Mouse (Mus musculus) midbrain, embryonic 12.5 days (tissue): ENCODE results near the gene Lipe. TPM values are rescaled to one million over a fixed set of nuclear protein-coding genes. Genes with fewer than 3 reads are reported as not detected.

Experiments used
- ATAC-seq: fragments of 200-750 bp; cut with Nextera tagmentation; 2 replicates; pipeline ENCODE4 v1.8.0; 2017; ENCODE audit warnings: low read depth, moderate TSS enrichment, moderate library complexity; ENCODE audit not compliant: low FRiP score
- H3K27ac ChIP-seq: fragments of 300-500 bp; sonication (generic); replicated peaks from 2 replicates; pipeline ENCODE4 v1.5.1; 2016; ENCODE audit warnings: mild to moderate bottlenecking
- H3K27me3 ChIP-seq: fragments of 300-500 bp; sonication (generic); 2 replicates; pipeline ENCODE4 v1.6.1; 2016; ENCODE audit warnings: mild to moderate bottlenecking
- H3K36me3 ChIP-seq: fragments of 300-500 bp; sonication (generic); 2 replicates; pipeline ENCODE4 v1.6.1; 2016
- H3K4me1 ChIP-seq: fragments of 300-500 bp; sonication (generic); 2 replicates; pipeline ENCODE4 v1.6.1; 2016
- H3K4me2 ChIP-seq: fragments of 300-500 bp; sonication (generic); replicated peaks from 2 replicates; pipeline ENCODE4 v1.6.1; 2016; ENCODE audit warnings: mild to moderate bottlenecking, moderate library complexity
- H3K4me3 ChIP-seq: fragments of 300-500 bp; sonication (generic); 2 replicates; pipeline ENCODE4 v1.5.1; 2016; ENCODE audit warnings: mild to moderate bottlenecking
- H3K9ac ChIP-seq: fragments of 300-500 bp; sonication (generic); replicated peaks from 2 replicates; pipeline ENCODE4 v1.6.1; 2016; ENCODE audit warnings: mild to moderate bottlenecking, moderate library complexity
- H3K9me3 ChIP-seq: fragments of 300-500 bp; sonication (generic); 2 replicates; pipeline ENCODE4 v1.6.1; 2016; ENCODE audit warnings: mild to moderate bottlenecking
- WGBS: fragments of 180-500 bp; shearing (Covaris S2); methylation state at CpG from one replicate; pipeline ENCODE4 v1.1.7; 2016; 5-methylcytosine and 5-hydroxymethylcytosine counted together
- polyA plus RNA-seq: library from polyadenylated mRNA; unstranded; fragments of >200 nt; fragmentation: Nextera tagmentation; extraction: Ambion mirVana; gene quantifications from 2 replicates; pipeline ENCODE4 v1.2.1, GENCODE M21; 2016

Gene Lipe
- polyA plus RNA-seq: 5.9 and 8.5 TPM in 2 replicates

GRCm38 (mm10) chr7:25398610-25399009 is at the start of gene Lipe:
Gene Lipe, minus strand, starts transcription at chr7:25398710.
- ATAC-seq: no peak
- Histone ChIP-seq H3K27ac (no peak within 1 kb of the TSS), H3K9me3 (no peaks in the 10 kb centered on the region), H3K27me3 (peaks cover 9% of the 10 kb centered on the region; the same call in 1 of the 2 replicates), H3K4me2 (no peak within 1 kb of the TSS), H3K9ac (no peak within 1 kb of the TSS), H3K4me1 (peaks cover 19% of the 10 kb centered on the region), H3K36me3 (no peaks in the 10 kb centered on the region), H3K4me3 (no peak within 1 kb of the TSS)
- WGBS: 100% methylated on average over 1 of the region's 1 CpGs

- no peaks in the 10 kb centered on the region for H3K27me3 ChIP-seq
- 88% methylated on average over 6 of the region's 6 CpGs for WGBS
- no peaks in the 10 kb centered on the region for H3K36me3 ChIP-seq
- no peaks in the 10 kb centered on the region for H3K9me3 ChIP-seq
- H3K27ac ChIP-seq: no peak overlapping the region
- H3K4me1 ChIP-seq: no peaks in the 10 kb centered on the region
- H3K4me2 ChIP-seq: no peak overlapping the region
- no peak for ATAC-seq
- no peak overlapping the region for H3K4me3 ChIP-seq
- no peak overlapping the region for H3K9ac ChIP-seq
Observed at GRCm38 (mm10) chr7:25440816-25441153, 42.3 kb upstream of the Lipe start.

GRCm38 (mm10) chr7:25439978-25440815 is 41.7 kb upstream of the Lipe start:
- no peaks in the 10 kb centered on the region for H3K9me3 ChIP-seq
- H3K4me2 ChIP-seq: no peak overlapping the region
- H3K4me1 ChIP-seq: no peaks in the 10 kb centered on the region
- H3K36me3 ChIP-seq: no peaks in the 10 kb centered on the region
- no peak overlapping the region for H3K4me3 ChIP-seq
- no peak for ATAC-seq
- H3K9ac ChIP-seq: no peak overlapping the region
- H3K27me3 ChIP-seq: no peaks in the 10 kb centered on the region
- H3K27ac ChIP-seq: no peak overlapping the region
- 86% methylated on average over 9 of the region's 9 CpGs for WGBS

- H3K4me3 ChIP-seq: no peak overlapping the region
- ATAC-seq: no peak
- 86% methylated on average over 8 of the region's 8 CpGs for WGBS
- no peaks in the 10 kb centered on the region for H3K36me3 ChIP-seq
- no peaks in the 10 kb centered on the region for H3K27me3 ChIP-seq
- no peaks in the 10 kb centered on the region for H3K9me3 ChIP-seq
- H3K4me2 ChIP-seq: no peak overlapping the region
- no peak overlapping the region for H3K9ac ChIP-seq
- H3K27ac ChIP-seq: no peak overlapping the region
- H3K4me1 ChIP-seq: no peaks in the 10 kb centered on the region
Observed at GRCm38 (mm10) chr7:25439124-25439822, 40.8 kb upstream of the Lipe start.

GRCm38 (mm10) chr7:25436704-25437103 is 38.2 kb upstream of the Lipe start:
- no peak overlapping the region for H3K27ac ChIP-seq
- WGBS: 93% methylated on average over 2 of the region's 2 CpGs
- no peaks in the 10 kb centered on the region for H3K27me3 ChIP-seq
- peaks cover 10% of the 10 kb centered on the region for H3K4me1 ChIP-seq
- H3K4me3 ChIP-seq: no peak overlapping the region
- no peaks in the 10 kb centered on the region for H3K9me3 ChIP-seq
- no peak overlapping the region for H3K4me2 ChIP-seq
- no peaks in the 10 kb centered on the region for H3K36me3 ChIP-seq
- ATAC-seq: no peak
- H3K9ac ChIP-seq: no peak overlapping the region

- no peak overlapping the region for H3K4me2 ChIP-seq
- no peak overlapping the region for H3K27ac ChIP-seq
- H3K27me3 ChIP-seq: no peaks in the 10 kb centered on the region
- ATAC-seq: no peak
- no peak overlapping the region for H3K4me3 ChIP-seq
- no peak overlapping the region for H3K9ac ChIP-seq
- WGBS: 85% methylated on average over 6 of the region's 6 CpGs
- H3K9me3 ChIP-seq: no peaks in the 10 kb centered on the region
- peaks cover 10% of the 10 kb centered on the region for H3K4me1 ChIP-seq
- H3K36me3 ChIP-seq: no peaks in the 10 kb centered on the region
Observed at GRCm38 (mm10) chr7:25436226-25436625, 37.7 kb upstream of the Lipe start.

GRCm38 (mm10) chr7:25435546-25435851 is 37.0 kb upstream of the Lipe start:
- no peaks in the 10 kb centered on the region for H3K27me3 ChIP-seq
- H3K4me2 ChIP-seq: no peak overlapping the region
- no peak overlapping the region for H3K9ac ChIP-seq
- H3K27ac ChIP-seq: no peak overlapping the region
- H3K4me1 ChIP-seq: peaks cover 10% of the 10 kb centered on the region
- H3K36me3 ChIP-seq: no peaks in the 10 kb centered on the region
- H3K9me3 ChIP-seq: no peaks in the 10 kb centered on the region
- no peak for ATAC-seq
- WGBS: 77% methylated on average over 2 of the region's 2 CpGs
- no peak overlapping the region for H3K4me3 ChIP-seq

- H3K27ac ChIP-seq: no peak overlapping the region
- ATAC-seq: no peak
- no peak overlapping the region for H3K9ac ChIP-seq
- 87% methylated on average over 10 of the region's 10 CpGs for WGBS
- no peaks in the 10 kb centered on the region for H3K36me3 ChIP-seq
- no peak overlapping the region for H3K4me3 ChIP-seq
- no peak overlapping the region for H3K4me2 ChIP-seq
- no peaks in the 10 kb centered on the region for H3K9me3 ChIP-seq
- peaks cover 10% of the 10 kb centered on the region for H3K4me1 ChIP-seq
- no peaks in the 10 kb centered on the region for H3K27me3 ChIP-seq
Observed at GRCm38 (mm10) chr7:25434654-25435545, 36.4 kb upstream of the Lipe start.

- ATAC-seq: no peak
- Histone ChIP-seq H3K9ac (no peak overlapping the region), H3K36me3 (no peaks in the 10 kb centered on the region), H3K27me3 (no peaks in the 10 kb centered on the region), H3K4me3 (no peak overlapping the region), H3K9me3 (no peaks in the 10 kb centered on the region), H3K4me2 (no peak overlapping the region), H3K4me1 (peaks cover 10% of the 10 kb centered on the region), H3K27ac (no peak overlapping the region)
- 93% methylated on average over 9 of the region's 9 CpGs for WGBS
Observed at GRCm38 (mm10) chr7:25433781-25434560, 35.5 kb upstream of the Lipe start.

GRCm38 (mm10) chr7:25433007-25433541 is 34.6 kb upstream of the Lipe start:
- H3K36me3 ChIP-seq: no peaks in the 10 kb centered on the region
- WGBS: 22% methylated on average over 5 of the region's 5 CpGs
- no peaks in the 10 kb centered on the region for H3K9me3 ChIP-seq
- no peak overlapping the region for H3K9ac ChIP-seq
- peaks cover 10% of the 10 kb centered on the region for H3K4me1 ChIP-seq
- H3K27me3 ChIP-seq: no peaks in the 10 kb centered on the region
- H3K27ac ChIP-seq: no peak overlapping the region; the same call in 1 of the 2 replicates
- no peak overlapping the region for H3K4me2 ChIP-seq
- ATAC-seq: no peak
- H3K4me3 ChIP-seq: no peak overlapping the region

GRCm38 (mm10) chr7:25432381-25432780 is 33.9 kb upstream of the Lipe start:
- H3K27ac ChIP-seq: no peak overlapping the region
- peaks cover 10% of the 10 kb centered on the region for H3K4me1 ChIP-seq
- no peak overlapping the region for H3K4me3 ChIP-seq
- H3K27me3 ChIP-seq: no peaks in the 10 kb centered on the region
- no peak overlapping the region for H3K9ac ChIP-seq
- no peak for ATAC-seq
- WGBS: 87% methylated on average over 6 of the region's 6 CpGs
- H3K36me3 ChIP-seq: no peaks in the 10 kb centered on the region
- H3K9me3 ChIP-seq: no peaks in the 10 kb centered on the region
- no peak overlapping the region for H3K4me2 ChIP-seq
